Mouse (Mus musculus): Measurements from ENCODE around the gene Enpp1. TPM values are rescaled to one million over a fixed set of nuclear protein-coding genes. Genes with fewer than 3 reads are reported as not detected.

Gene Enpp1
- polyA plus RNA-seq, 1 experiment from 2014 or later, result 6.0 TPM

GRCm38 (mm10) chr10:24599802-24600201 lies 112.2 kb downstream of the Enpp1 start:
- no peak overlapping the region for H3K4me3 ChIP-seq
- no peak overlapping the region for H3K27ac ChIP-seq
- H3K4me2 ChIP-seq (replicated peaks), result no peak overlapping the region
- H3K36me3 ChIP-seq, result no peaks in the 10 kb centered on the region
- H3K27me3 ChIP-seq, result no peaks in the 10 kb centered on the region
- no peak for ATAC-seq (ENCODE audit: low FRiP score, low read depth)
- H3K9ac ChIP-seq, result no peak overlapping the region
- no peaks in the 10 kb centered on the region for H3K9me3 ChIP-seq
- H3K4me1 ChIP-seq, result peaks cover 22% of the 10 kb centered on the region
- WGBS, result 75% methylated on average over 5 of the region's 5 CpGs

DNA sequence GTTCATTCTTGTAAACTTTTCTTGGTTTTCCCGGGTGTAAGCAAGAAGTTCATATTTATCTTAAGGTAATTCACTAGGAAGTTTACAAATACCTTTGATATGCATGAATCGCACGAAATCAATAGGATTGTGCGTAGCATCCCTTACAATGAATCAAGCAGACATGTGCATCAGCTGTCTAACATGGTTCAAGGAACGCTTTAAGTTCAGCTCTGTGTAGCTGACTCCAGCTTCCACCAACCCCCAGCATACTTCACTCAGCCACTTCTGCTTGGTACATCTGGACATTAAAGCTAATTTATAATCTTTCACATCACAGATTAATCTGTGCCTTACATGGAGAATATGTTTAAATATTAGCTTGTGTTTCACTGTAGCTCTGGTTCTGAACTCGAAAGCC lies 113.3 kb downstream of the Enpp1 start:
- Histone ChIP-seq H3K27me3 (no peaks in the 10 kb centered on the region), H3K9ac (no peak overlapping the region), H3K36me3 (no peaks in the 10 kb centered on the region), H3K9me3 (no peaks in the 10 kb centered on the region), H3K4me1 (peaks cover 33% of the 10 kb centered on the region), H3K4me2 (replicated peaks) (no peak overlapping the region; the same call in 1 of the 2 replicates), H3K4me3 (no peak overlapping the region), H3K27ac (no peak overlapping the region)
- 89% methylated on average over 6 of the region's 6 CpGs for WGBS
- no peak for ATAC-seq (ENCODE audit: low FRiP score, low read depth)

DNA sequence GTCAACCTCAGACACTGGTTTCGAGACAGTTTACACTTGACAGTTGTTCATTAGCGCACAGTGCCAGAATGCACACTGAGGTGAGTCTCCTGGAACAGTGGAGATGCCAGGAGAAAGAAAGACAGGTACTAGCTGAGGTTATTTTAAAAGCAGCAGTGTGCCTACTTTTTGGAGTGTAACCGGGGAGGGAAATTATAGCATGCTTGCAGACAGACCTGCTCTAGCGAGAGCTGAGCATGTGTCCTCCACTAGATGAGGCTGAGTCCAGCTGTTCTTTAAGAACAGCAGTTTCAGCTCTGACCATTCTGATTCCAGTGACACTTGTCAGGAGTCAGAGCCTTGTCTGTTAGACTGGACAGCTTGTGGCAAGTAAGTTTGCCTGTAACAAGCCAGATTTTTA lies 114.2 kb downstream of the Enpp1 start:
- H3K27ac ChIP-seq, result no peak overlapping the region
- H3K4me3 ChIP-seq, result peak overlapping the region; percentile 73
- no peaks in the 10 kb centered on the region for H3K27me3 ChIP-seq

DNA sequence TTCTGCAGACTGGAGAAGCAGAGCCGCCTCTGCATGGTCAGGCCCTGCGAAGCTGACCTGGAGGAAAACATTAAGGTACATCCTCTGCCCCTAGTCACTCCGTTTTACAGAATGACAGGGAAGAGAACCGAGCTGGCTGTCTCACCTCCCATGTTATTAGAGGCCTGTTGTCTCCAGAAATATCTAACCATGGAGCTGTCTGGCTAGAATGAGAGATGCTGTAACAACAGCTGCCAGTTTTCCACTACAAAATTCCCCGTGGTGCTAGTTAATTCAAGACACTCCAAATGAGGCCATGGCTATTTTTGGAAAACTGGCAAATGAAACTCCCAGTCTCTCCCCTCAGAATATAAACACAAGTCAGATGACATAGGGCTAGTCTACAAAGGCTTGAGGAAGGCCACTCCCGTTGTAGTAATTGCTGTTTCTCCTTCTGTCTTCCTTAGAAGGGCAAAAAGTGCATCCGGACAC lies 115.1 kb downstream of the Enpp1 start:
- H3K4me1 ChIP-seq, result peaks cover 48% of the 10 kb centered on the region
- 0 out of 2 replicates have a peak, but pooled peaks have one; percentile 8 for ATAC-seq (ENCODE audit: low FRiP score, low read depth)
- H3K27ac ChIP-seq, result peak overlapping the region; percentile 92
- no peaks in the 10 kb centered on the region for H3K9me3 ChIP-seq
- H3K36me3 ChIP-seq, result no peaks in the 10 kb centered on the region
- peak overlapping the region; percentile 84 for H3K9ac ChIP-seq
- WGBS, result 52% methylated on average over 7 of the region's 7 CpGs
- H3K4me2 ChIP-seq (replicated peaks), result peak overlapping the region; percentile 74
- H3K4me3 ChIP-seq, result peak overlapping the region; percentile 73
- no peaks in the 10 kb centered on the region for H3K27me3 ChIP-seq

More for the DNA sequence above, 114.2 kb downstream of the Enpp1 start:
- 78% methylated on average over 4 of the region's 4 CpGs for WGBS
- ATAC-seq (ENCODE audit: low FRiP score, low read depth), result no peak
- Histone ChIP-seq H3K36me3 (no peaks in the 10 kb centered on the region), H3K9me3 (no peaks in the 10 kb centered on the region), H3K4me2 (replicated peaks) (peak overlapping the region; percentile 74), H3K4me1 (peaks cover 42% of the 10 kb centered on the region), H3K9ac (no peak overlapping the region)

GRCm38 (mm10) chr10:24596003-24596868 lies 115.7 kb downstream of the Enpp1 start:
- Histone ChIP-seq H3K4me1 (peaks cover 55% of the 10 kb centered on the region), H3K9me3 (no peaks in the 10 kb centered on the region), H3K4me2 (replicated peaks) (peak overlapping the region; percentile 74), H3K9ac (peak overlapping the region; percentile 84), H3K27ac (peak overlapping the region; percentile 92), H3K4me3 (peak overlapping the region; percentile 73), H3K27me3 (no peaks in the 10 kb centered on the region), H3K36me3 (no peaks in the 10 kb centered on the region)
- 21% methylated on average over 31 of the region's 31 CpGs for WGBS
- ATAC-seq (ENCODE audit: low FRiP score, low read depth), result 0 out of 2 replicates have a peak, but pooled peaks have one; percentile 10

GRCm38 (mm10) chr10:24595250-24596002 lies 116.5 kb downstream of the Enpp1 start, which contains the start of gene Ccn2:
Ccn2 (plus strand) TSS chr10:24595442.
- under 1% methylated on average over 53 of the region's 53 CpGs for WGBS
- H3K4me2 ChIP-seq (replicated peaks), result peak within 1 kb of the TSS; percentile 74
- H3K4me1 ChIP-seq, result peaks cover 56% of the 10 kb centered on the region
- peak within 1 kb of the TSS; percentile 84 for H3K9ac ChIP-seq
- H3K9me3 ChIP-seq, result no peaks in the 10 kb centered on the region
- peak within 1 kb of the TSS; percentile 92 for H3K27ac ChIP-seq
- no peaks in the 10 kb centered on the region for H3K27me3 ChIP-seq
- H3K36me3 ChIP-seq, result no peaks in the 10 kb centered on the region
- ATAC-seq (ENCODE audit: low FRiP score, low read depth), result peak; percentile 84
- H3K4me3 ChIP-seq, result peak within 1 kb of the TSS; percentile 73

- Histone ChIP-seq H3K27me3 (no peaks in the 10 kb centered on the region), H3K9me3 (no peaks in the 10 kb centered on the region), H3K27ac (no peak overlapping the region; the same call in 1 of the 2 replicates), H3K4me3 (no peak overlapping the region), H3K4me2 (replicated peaks) (peak overlapping the region; percentile 74), H3K4me1 (peaks cover 56% of the 10 kb centered on the region), H3K36me3 (no peaks in the 10 kb centered on the region), H3K9ac (no peak overlapping the region)
- WGBS, result 33% methylated on average over 4 of the region's 4 CpGs
- no peak for ATAC-seq (ENCODE audit: low FRiP score, low read depth)
These were observed 118.4 kb downstream of the Enpp1 start for GRCm38 (mm10) chr10:24593556-24593955.

- H3K4me3 ChIP-seq, result no peak overlapping the region
- ATAC-seq (ENCODE audit: low FRiP score, low read depth), result no peak
- peaks cover 56% of the 10 kb centered on the region for H3K4me1 ChIP-seq
- H3K36me3 ChIP-seq, result no peaks in the 10 kb centered on the region
- no peaks in the 10 kb centered on the region for H3K27me3 ChIP-seq
- H3K9ac ChIP-seq, result no peak overlapping the region
- WGBS, result 56% methylated on average over 7 of the region's 7 CpGs
- H3K27ac ChIP-seq, result no peak overlapping the region
- H3K9me3 ChIP-seq, result no peaks in the 10 kb centered on the region
- peak overlapping the region; percentile 74; the same call in 1 of the 2 replicates for H3K4me2 ChIP-seq (replicated peaks)
These were observed 119.0 kb downstream of the Enpp1 start for GRCm38 (mm10) chr10:24592969-24593368.

DNA sequence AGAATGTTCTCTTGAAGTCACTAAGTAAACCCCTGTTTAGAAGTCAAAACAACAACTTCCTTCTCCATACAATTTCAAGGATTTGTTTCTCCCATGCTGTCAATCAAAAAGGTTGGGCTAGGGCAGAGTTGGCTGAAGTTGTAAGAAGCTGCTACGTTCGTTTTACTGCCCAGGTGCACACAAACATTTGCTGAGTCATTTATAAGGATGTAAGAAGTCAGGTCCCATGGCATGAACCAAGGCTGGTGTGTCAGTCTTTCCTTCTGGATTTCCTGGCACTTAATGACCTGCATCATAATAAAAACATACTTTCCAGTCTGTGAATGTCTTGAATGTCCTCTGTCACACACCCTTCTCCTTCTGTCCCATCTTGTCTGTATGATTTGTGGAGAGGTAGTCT lies 119.6 kb downstream of the Enpp1 start:
- Histone ChIP-seq H3K27me3 (no peaks in the 10 kb centered on the region), H3K4me3 (no peak overlapping the region), H3K9ac (no peak overlapping the region), H3K36me3 (no peaks in the 10 kb centered on the region), H3K27ac (peak overlapping the region; percentile 10; the same call in 1 of the 2 replicates), H3K4me1 (peaks cover 50% of the 10 kb centered on the region), H3K4me2 (replicated peaks) (no peak overlapping the region), H3K9me3 (no peaks in the 10 kb centered on the region)
- no peak for ATAC-seq (ENCODE audit: low FRiP score, low read depth)
- WGBS, result 43% methylated on average over 2 of the region's 2 CpGs

DNA sequence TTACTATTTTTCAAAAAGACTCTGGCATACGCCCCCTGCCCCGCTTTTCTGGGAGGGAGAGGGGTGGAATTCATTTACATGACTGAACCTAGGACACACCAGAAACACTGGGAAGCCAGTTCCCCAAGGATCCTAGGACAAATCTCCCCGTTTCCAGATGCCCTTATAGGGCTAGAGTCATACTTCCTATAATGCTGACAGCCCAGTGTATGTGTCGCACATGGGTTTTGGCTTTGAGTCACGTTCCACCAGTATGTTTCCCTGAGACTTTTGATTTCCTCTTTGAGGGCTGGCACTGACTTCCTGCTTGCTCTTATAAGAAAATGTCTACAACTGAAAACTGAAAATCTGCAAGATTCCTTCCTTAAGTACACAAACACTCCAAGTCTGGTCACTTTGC lies 120.2 kb downstream of the Enpp1 start:
- Histone ChIP-seq H3K9ac (no peak overlapping the region), H3K9me3 (no peaks in the 10 kb centered on the region), H3K36me3 (no peaks in the 10 kb centered on the region), H3K4me3 (no peak overlapping the region), H3K27ac (no peak overlapping the region; the same call in 1 of the 2 replicates), H3K4me2 (replicated peaks) (no peak overlapping the region), H3K4me1 (peaks cover 45% of the 10 kb centered on the region), H3K27me3 (no peaks in the 10 kb centered on the region)
- 54% methylated on average over 5 of the region's 5 CpGs for WGBS
- ATAC-seq (ENCODE audit: low FRiP score, low read depth), result no peak

- no peak overlapping the region for H3K9ac ChIP-seq
- ATAC-seq (ENCODE audit: low FRiP score, low read depth), result no peak
These were observed 120.8 kb downstream of the Enpp1 start for GRCm38 (mm10) chr10:24591136-24591535.

DNA sequence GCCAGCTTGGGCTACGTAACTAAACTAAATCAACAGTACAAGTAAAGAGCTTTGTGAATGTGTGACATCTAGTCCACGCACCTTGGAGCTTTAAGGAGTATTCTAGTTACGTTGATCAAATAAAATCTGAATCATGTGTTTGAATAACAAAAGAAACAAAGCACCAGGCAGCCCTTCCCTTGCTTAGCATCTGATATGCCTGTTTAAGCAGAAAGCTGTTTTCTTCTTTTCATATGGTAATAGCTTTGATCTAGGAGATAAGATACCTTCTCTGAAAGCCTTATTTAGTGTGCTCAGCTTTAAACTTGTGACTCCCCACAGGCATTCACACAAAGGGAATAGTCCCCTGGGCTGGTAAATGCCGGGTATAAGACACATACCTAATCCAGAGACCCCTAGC lies 121.4 kb downstream of the Enpp1 start:
- Histone ChIP-seq H3K9me3 (no peaks in the 10 kb centered on the region), H3K4me2 (replicated peaks) (no peak overlapping the region), H3K9ac (no peak overlapping the region), H3K27me3 (no peaks in the 10 kb centered on the region), H3K36me3 (no peaks in the 10 kb centered on the region), H3K27ac (no peak overlapping the region), H3K4me3 (no peak overlapping the region), H3K4me1 (peaks cover 35% of the 10 kb centered on the region)
- WGBS, result 76% methylated on average over 4 of the region's 4 CpGs
- ATAC-seq (ENCODE audit: low FRiP score, low read depth), result no peak

More at GRCm38 (mm10) chr10:24591136-24591535, 120.8 kb downstream of the Enpp1 start:
- H3K27ac ChIP-seq, result no peak overlapping the region
- H3K27me3 ChIP-seq, result no peaks in the 10 kb centered on the region
- no peaks in the 10 kb centered on the region for H3K9me3 ChIP-seq
- no peaks in the 10 kb centered on the region for H3K36me3 ChIP-seq
- no peak overlapping the region for H3K4me3 ChIP-seq
- peaks cover 39% of the 10 kb centered on the region for H3K4me1 ChIP-seq
- no peak overlapping the region for H3K4me2 ChIP-seq (replicated peaks)
- 20% methylated on average over 4 of the region's 4 CpGs for WGBS

Data from limb, embryonic 13.5 days (tissue).